Mouse (Mus musculus) cerebellum, adult 2 months (tissue): ENCODE data around the gene Rpl38. TPM values are rescaled to one million over a fixed set of nuclear protein-coding genes. Genes with fewer than 3 reads are reported as not detected.
A peak's percentile ranks its signal among the peaks of the same experiment; 100 is the strongest.

Source experiments
- DNase-seq, 2 experiments: peaks; one replicate each; pipeline ENCODE4 v3.0.0; 2021
- H3K27ac ChIP-seq: fragments of 200-500 bp; 2 replicates; pipeline ENCODE4 v1.5.1; 2012; ENCODE audit warnings: low read length, control low read depth, inconsistent platforms; ENCODE audit not compliant: insufficient read depth
- H3K27me3 ChIP-seq: fragments of 200-500 bp; 2 replicates; pipeline ENCODE4 v1.6.1; 2012; ENCODE audit warnings: inconsistent platforms, mild to moderate bottlenecking, low read length, moderate library complexity; ENCODE audit not compliant: control insufficient read depth, insufficient read depth
- H3K4me1 ChIP-seq: fragments of 200-500 bp; 2 replicates; pipeline ENCODE4 v1.6.1; 2011; ENCODE audit warnings: low read length; ENCODE audit not compliant: control insufficient read depth, insufficient read depth
- H3K4me3 ChIP-seq: fragments of 200-500 bp; replicated peaks from 2 replicates; pipeline ENCODE3; 2011; ENCODE audit warnings: mild to moderate bottlenecking, low read depth, low read length, control low read depth; ENCODE audit not compliant: insufficient read depth
- CTCF ChIP-seq: fragments of 200-500 bp; IDR thresholded peaks from 2 replicates; pipeline ENCODE4 v1.5.1; 2011; ENCODE audit warnings: low read depth, mild to moderate bottlenecking, control low read depth, low read length, moderate library complexity, borderline replicate concordance; ENCODE audit not compliant: insufficient read depth
- POLR2A ChIP-seq: fragments of 200-500 bp; IDR thresholded peaks from 2 replicates; pipeline ENCODE4 v1.6.1; 2011; ENCODE audit warnings: low read length, control low read depth, borderline replicate concordance; ENCODE audit not compliant: insufficient read depth
- WGBS: fragments of 180-500 bp; shearing (Covaris S2); methylation state at CpG from one replicate; pipeline ENCODE4 v1.1.7; 2018; 5-methylcytosine and 5-hydroxymethylcytosine counted together
- polyA plus RNA-seq: library from polyadenylated mRNA; depleted of rRNA; stranded (reverse); fragments of >200 nt; gene quantifications from 2 replicates; pipeline ENCODE4 v1.2.3, GENCODE M21; 2012

Gene Rpl38
- polyA plus RNA-seq, 1 experiment, result 1,509 TPM

DNA sequence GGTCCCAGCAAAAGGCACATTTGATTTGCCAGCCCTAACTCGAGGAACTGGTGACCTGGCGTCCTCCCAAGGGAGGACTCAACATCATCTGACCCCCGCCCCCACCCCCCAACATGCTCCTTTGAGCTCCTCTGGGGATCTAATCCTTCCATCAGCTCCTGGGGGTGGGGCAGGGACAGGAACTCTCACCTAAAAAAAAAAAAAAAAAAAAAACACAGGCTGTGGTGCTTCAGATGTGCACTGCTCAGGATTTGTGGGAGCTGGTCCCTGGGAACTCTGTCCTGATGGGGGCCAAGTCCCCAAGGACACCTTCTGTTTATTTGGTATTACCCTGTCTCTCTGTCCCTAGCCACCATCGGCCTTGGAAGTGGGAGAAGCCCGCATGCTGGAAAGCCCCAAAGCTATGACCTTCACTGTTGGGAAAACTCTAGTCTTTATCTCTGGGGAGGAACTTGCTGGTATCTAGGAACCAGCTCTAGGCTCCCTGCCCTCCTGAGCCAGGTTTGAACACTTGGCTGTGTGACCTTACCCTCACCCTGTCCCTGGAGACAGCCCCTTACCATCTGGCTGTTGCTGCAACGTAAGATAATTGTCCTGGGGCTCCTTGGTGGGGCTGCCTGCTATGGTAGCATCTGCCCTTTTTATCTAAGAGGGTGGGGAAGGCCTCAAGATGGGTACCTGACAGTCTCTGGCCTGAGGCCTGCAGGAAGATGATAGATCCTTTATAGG is 23.3 kb downstream of the Rpl38 start:
- Histone ChIP-seq H3K4me3 (no peak overlapping the region), H3K27me3 (no peaks in the 10 kb centered on the region), H3K4me1 (peaks cover 36% of the 10 kb centered on the region), H3K27ac (0 out of 2 replicates have a peak overlapping the region, but pooled peaks have one; percentile 2)
- TF ChIP-seq POLR2A (no peak), CTCF (no peak)
- 55% methylated on average over 6 of the region's 6 CpGs for WGBS
- DNase-seq, result no peak

DNA sequence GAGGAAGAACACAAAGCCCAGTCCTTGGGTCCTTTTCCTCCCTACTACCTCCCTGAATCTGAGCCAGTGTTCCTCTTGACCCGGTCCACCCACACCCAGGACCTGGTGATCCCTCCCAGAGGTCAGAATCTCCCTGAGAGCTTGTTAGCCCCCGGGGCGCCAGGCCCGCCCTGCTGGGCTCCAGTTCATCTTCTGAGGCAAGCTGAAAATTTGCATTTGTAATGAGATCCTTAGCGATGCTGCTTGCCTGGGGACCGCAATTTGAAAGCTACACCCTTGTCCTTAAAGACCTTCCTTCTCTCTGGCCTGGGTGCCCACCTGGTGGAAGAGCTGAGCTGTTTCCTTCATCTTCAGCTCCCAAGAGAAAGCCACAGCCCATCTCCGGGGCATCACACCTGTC is 24.3 kb downstream of the Rpl38 start:
- Histone ChIP-seq H3K27me3 (no peaks in the 10 kb centered on the region), H3K4me3 (no peak overlapping the region), H3K4me1 (peaks cover 29% of the 10 kb centered on the region), H3K27ac (no peak overlapping the region)
- no peak for TF ChIP-seq POLR2A
- TF ChIP-seq CTCF, result no peak
- no peak for DNase-seq
- 48% methylated on average over 7 of the region's 7 CpGs for WGBS

GRCm38 (mm10) chr11:114693456-114693855 is 25.1 kb downstream of the Rpl38 start:
- TF ChIP-seq POLR2A (no peak), CTCF (no peak)
- H3K4me1 ChIP-seq, result peaks cover 24% of the 10 kb centered on the region
- 66% methylated on average over 6 of the region's 6 CpGs for WGBS
- no peak for DNase-seq
- no peak overlapping the region for H3K27ac ChIP-seq
- H3K27me3 ChIP-seq, result no peaks in the 10 kb centered on the region
- H3K4me3 ChIP-seq, result no peak overlapping the region

DNA sequence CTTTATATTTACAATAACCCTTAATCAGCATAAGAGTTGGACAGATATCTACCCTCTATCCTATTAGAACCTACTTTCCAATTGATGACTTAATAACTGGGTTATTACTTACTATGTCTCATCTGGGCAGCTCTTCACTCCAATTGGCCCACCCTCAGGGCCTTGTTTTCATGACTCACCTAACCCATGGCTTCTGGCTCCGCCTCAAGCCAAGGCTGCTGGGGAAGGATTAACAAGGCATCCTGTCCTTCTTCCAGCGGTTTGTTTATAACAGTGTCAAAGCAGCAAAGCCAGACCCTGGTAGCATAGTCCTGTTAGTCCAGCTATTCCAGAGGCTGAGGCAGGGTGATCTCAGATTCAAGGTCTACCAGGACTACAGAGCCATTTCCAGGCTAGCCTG is 26.1 kb downstream of the Rpl38 start:
- no peak for TF ChIP-seq POLR2A
- TF ChIP-seq CTCF, result no peak
- 90% methylated on average over 2 of the region's 2 CpGs for WGBS
- no peak for DNase-seq
- Histone ChIP-seq H3K27me3 (no peaks in the 10 kb centered on the region), H3K4me3 (no peak overlapping the region), H3K27ac (no peak overlapping the region), H3K4me1 (peaks cover 22% of the 10 kb centered on the region)

DNA sequence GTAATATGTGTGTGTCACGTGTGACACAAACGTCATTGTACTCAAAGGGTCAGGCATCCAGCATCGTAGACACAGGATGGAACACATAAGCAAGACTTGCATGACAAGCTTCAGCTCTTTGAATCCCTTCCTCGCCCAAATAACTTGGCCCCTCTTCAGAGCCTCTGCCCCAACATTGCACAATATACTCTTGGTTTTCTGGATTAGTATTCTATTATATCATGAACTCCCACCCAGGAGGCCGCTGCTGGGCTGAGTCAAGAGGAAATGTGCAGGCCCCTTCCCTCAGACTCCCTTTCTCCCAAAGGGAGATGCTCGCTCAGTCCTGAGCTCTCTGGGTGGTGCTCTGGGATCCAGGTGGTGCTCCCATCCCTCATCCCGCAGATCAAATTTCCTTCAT is 30.2 kb downstream of the Rpl38 start:
- TF ChIP-seq POLR2A (no peak), CTCF (no peak)
- Histone ChIP-seq H3K4me3 (no peak overlapping the region), H3K4me1 (peaks cover 23% of the 10 kb centered on the region), H3K27ac (no peak overlapping the region), H3K27me3 (no peaks in the 10 kb centered on the region)
- WGBS, result 88% methylated on average over 7 of the region's 7 CpGs
- no peak for DNase-seq

DNA sequence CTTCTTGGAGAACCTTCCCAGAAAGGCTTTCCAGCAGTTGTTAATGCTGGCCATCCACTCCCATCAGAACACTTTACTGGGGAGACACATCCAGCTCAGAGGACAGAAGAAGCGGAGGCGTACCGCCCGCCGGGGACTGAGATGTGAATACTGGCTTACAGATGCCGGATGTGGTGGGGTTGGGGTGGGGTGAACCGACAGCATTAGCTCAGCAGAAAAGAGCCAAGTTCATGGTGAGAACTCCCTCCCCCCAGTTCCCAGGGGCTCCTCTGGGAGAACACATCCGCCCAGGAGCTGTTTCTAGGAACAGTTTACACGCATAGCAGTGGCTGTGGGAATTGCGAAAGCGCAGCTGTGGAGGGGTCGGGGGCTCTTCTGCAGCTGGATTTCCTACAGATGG is 31.2 kb downstream of the Rpl38 start:
- DNase-seq, result no peak
- WGBS, result 85% methylated on average over 12 of the region's 12 CpGs
- no peak overlapping the region for H3K4me3 ChIP-seq
- TF ChIP-seq CTCF (no peak), POLR2A (no peak)
- H3K27me3 ChIP-seq, result no peaks in the 10 kb centered on the region
- H3K27ac ChIP-seq, result no peak overlapping the region
- peaks cover 32% of the 10 kb centered on the region for H3K4me1 ChIP-seq

- H3K27me3 ChIP-seq, result no peaks in the 10 kb centered on the region
- whole genome bisulfite sequencing, result 69% methylated on average over 15 of the region's 15 CpGs
- peaks cover 32% of the 10 kb centered on the region for H3K4me1 ChIP-seq
- H3K4me3 ChIP-seq, result no peak overlapping the region
- TF ChIP-seq POLR2A (no peak), CTCF (no peak)
- DNase-seq, result peak in 1 of 2 experiments; percentile 26
- H3K27ac ChIP-seq, result 0 out of 2 replicates have a peak overlapping the region, but pooled peaks have one; percentile 68
Observed at GRCm38 (mm10) chr11:114702311-114702995, 34.1 kb downstream of the Rpl38 start.

- Histone ChIP-seq H3K27me3 (no peaks in the 10 kb centered on the region), H3K4me1 (peaks cover 32% of the 10 kb centered on the region), H3K4me3 (no peak overlapping the region), H3K27ac (peak overlapping the region; percentile 68; the same call in 1 of the 2 replicates)
- no peak for DNase-seq
- TF ChIP-seq POLR2A (no peak), CTCF (no peak)
- WGBS, result 41% methylated on average over 6 of the region's 6 CpGs
Observed at GRCm38 (mm10) chr11:114702996-114703361, 34.7 kb downstream of the Rpl38 start.
